In genomic region chr12:35039571-35039936, GRCm38 (mm10) we compare ENCODE assay signal across 15 mouse cellular contexts. TPM values are rescaled to one million over a fixed set of nuclear protein-coding genes. Genes with fewer than 3 reads are reported as not detected.
DNase-seq lines count a peak whose midpoint lies in the region; ATAC-seq and TF ChIP-seq lines count a peak whose summit lies in the region.
"Had no signal": no experiment of that assay in that cellular context is flagged by ENCODE, and none has a peak within 500 bp of the region (broad histone marks: within the 10 kb centered on the region; RNA-seq: fewer than 3 reads in every experiment).

No protein-coding gene starts in this region.

- no peak for DNase-seq in heart, adult 18-20 months
- DNase-seq in lung, postnatal 10 days, result no peak
- no peak for DNase-seq in thymus, postnatal 0 days (ENCODE audit: low spot score)
- DNase-seq: cerebellum, postnatal 14 days; gastrocnemius, postnatal 10 days had no signal

- 71% methylated on average over 5 of the region's 5 CpGs for WGBS in heart, embryonic 16.5 days
- WGBS in lung, embryonic 15.5 days, result 44% methylated on average over 5 of the region's 5 CpGs
- WGBS in intestine, postnatal 0 days, result 30% methylated on average over 5 of the region's 5 CpGs
- WGBS in stomach, embryonic 16.5 days, result 50% methylated on average over 5 of the region's 5 CpGs

- peak overlapping the region; percentile 55 for H3K4me2 ChIP-seq in heart, embryonic 16.5 days (ENCODE audit: low read depth, low read length)
- peak overlapping the region; percentile 46; the same call in 1 of the 2 replicates for H3K4me2 ChIP-seq in lung, embryonic 15.5 days
- H3K4me2 ChIP-seq in intestine, postnatal 0 days (replicated peaks; ENCODE audit: low read depth), result peak overlapping the region; percentile 54
- H3K4me2 ChIP-seq in stomach, embryonic 16.5 days (ENCODE audit: low read depth, low read length), result no peak overlapping the region; the same call in 1 of the 2 replicates
- H3K4me2 ChIP-seq: midbrain, embryonic 12.5 days had no signal

- TF ChIP-seq CTCF in intestine, postnatal 0 days (IDR thresholded peaks at IDR 0.05; ENCODE audit: low read depth), result no peak

- H3K9ac ChIP-seq in heart, embryonic 16.5 days (ENCODE audit: low read length), result peak overlapping the region; percentile 56
- H3K9ac ChIP-seq in lung, embryonic 15.5 days, result no peak overlapping the region
- H3K9ac ChIP-seq in intestine, postnatal 0 days (ENCODE audit: low read depth, low read length), result no peak overlapping the region
- no peak overlapping the region for H3K9ac ChIP-seq in stomach, embryonic 16.5 days (ENCODE audit: low read length)
- H3K9ac ChIP-seq: embryonic facial prominence, embryonic 15.5 days; forebrain, embryonic 13.5 days; hindbrain, embryonic 15.5 days; midbrain, embryonic 12.5 days had no signal

- H3K36me3 ChIP-seq in heart, embryonic 16.5 days (ENCODE audit: control insufficient read depth, insufficient read depth), result no peaks in the 10 kb centered on the region
- no peaks in the 10 kb centered on the region for H3K36me3 ChIP-seq in lung, embryonic 15.5 days
- no peaks in the 10 kb centered on the region for H3K36me3 ChIP-seq in intestine, postnatal 0 days (ENCODE audit: control insufficient read depth, insufficient read depth)
- no peaks in the 10 kb centered on the region for H3K36me3 ChIP-seq in stomach, embryonic 16.5 days (ENCODE audit: control insufficient read depth, insufficient read depth, low read length)
- H3K36me3 ChIP-seq: embryonic facial prominence, embryonic 15.5 days; hindbrain, embryonic 15.5 days; liver, embryonic 13.5 days; midbrain, embryonic 12.5 days had no signal

- H3K27me3 ChIP-seq in heart, embryonic 16.5 days (ENCODE audit: control insufficient read depth, insufficient read depth, low read length), result no peaks in the 10 kb centered on the region
- H3K27me3 ChIP-seq in lung, embryonic 15.5 days, result no peaks in the 10 kb centered on the region
- no peaks in the 10 kb centered on the region for H3K27me3 ChIP-seq in intestine, postnatal 0 days (replicated peaks; ENCODE audit: control insufficient read depth, insufficient read depth, low read length)
- H3K27me3 ChIP-seq in stomach, embryonic 16.5 days (ENCODE audit: control insufficient read depth, insufficient read depth, low read length), result no peaks in the 10 kb centered on the region
- H3K27me3 ChIP-seq: embryonic facial prominence, embryonic 15.5 days; forebrain, embryonic 13.5 days; hindbrain, embryonic 15.5 days; liver, embryonic 13.5 days had no signal

- peak overlapping the region; percentile 45 for H3K4me3 ChIP-seq in heart, embryonic 16.5 days (ENCODE audit: low read length)
- no peak overlapping the region for H3K4me3 ChIP-seq in lung, embryonic 15.5 days
- H3K4me3 ChIP-seq in intestine, postnatal 0 days (ENCODE audit: low read depth, low read length), result no peak overlapping the region
- H3K4me3 ChIP-seq in stomach, embryonic 16.5 days (replicated peaks; ENCODE audit: low read length), result no peak overlapping the region
- H3K4me3 ChIP-seq: forebrain, embryonic 13.5 days; midbrain, embryonic 12.5 days had no signal

- H3K9me3 ChIP-seq in heart, embryonic 16.5 days (replicated peaks; ENCODE audit: control insufficient read depth, low read length), result no peaks in the 10 kb centered on the region
- no peaks in the 10 kb centered on the region for H3K9me3 ChIP-seq in lung, embryonic 15.5 days
- no peaks in the 10 kb centered on the region for H3K9me3 ChIP-seq in intestine, postnatal 0 days (ENCODE audit: control insufficient read depth)
- H3K9me3 ChIP-seq in stomach, embryonic 16.5 days (replicated peaks; ENCODE audit: control insufficient read depth, low read length), result no peaks in the 10 kb centered on the region
- H3K9me3 ChIP-seq: embryonic facial prominence, embryonic 15.5 days; forebrain, embryonic 13.5 days; hindbrain, embryonic 15.5 days; liver, embryonic 13.5 days; midbrain, embryonic 12.5 days had no signal

- no peak for ATAC-seq in heart, embryonic 16.5 days (replicated peaks; ENCODE audit: extremely low read depth, insufficient read depth, low FRiP score)
- no peak for ATAC-seq in lung, embryonic 15.5 days (ENCODE audit: borderline replicate concordance, extremely low read depth, low FRiP score, low TSS enrichment)
- peak; percentile 73 for ATAC-seq in intestine, postnatal 0 days
- no peak; the same call in 1 of the 2 replicates for ATAC-seq in stomach, embryonic 16.5 days (ENCODE audit: insufficient read depth, low FRiP score)
- ATAC-seq: forebrain, embryonic 13.5 days had no signal

- H3K4me1 ChIP-seq in heart, embryonic 16.5 days (ENCODE audit: control insufficient read depth, insufficient read depth, low read length), result peaks cover 9% of the 10 kb centered on the region
- 0 out of 2 replicates have a peak, but pooled peaks cover 9% of the 10 kb centered on the region for H3K4me1 ChIP-seq in lung, embryonic 15.5 days
- H3K4me1 ChIP-seq in intestine, postnatal 0 days (replicated peaks; ENCODE audit: control insufficient read depth, insufficient read depth, low read length), result peaks cover 5% of the 10 kb centered on the region; the same call in 1 of the 2 replicates
- H3K4me1 ChIP-seq in stomach, embryonic 16.5 days (ENCODE audit: control insufficient read depth, insufficient read depth, low read length), result 0 out of 2 replicates have a peak, but pooled peaks cover 7% of the 10 kb centered on the region
- H3K4me1 ChIP-seq: embryonic facial prominence, embryonic 15.5 days; forebrain, embryonic 13.5 days; hindbrain, embryonic 15.5 days; liver, embryonic 13.5 days; midbrain, embryonic 12.5 days had no signal

- H3K27ac ChIP-seq in heart, embryonic 16.5 days (ENCODE audit: low read length), result peak overlapping the region; percentile 82
- H3K27ac ChIP-seq in lung, embryonic 15.5 days, result no peak overlapping the region
- H3K27ac ChIP-seq in intestine, postnatal 0 days (ENCODE audit: low read depth, low read length), result no peak overlapping the region; the same call in 1 of the 2 replicates
- H3K27ac ChIP-seq in stomach, embryonic 16.5 days (ENCODE audit: low read length), result peak overlapping the region; percentile 42; the same call in 1 of the 2 replicates
- H3K27ac ChIP-seq: embryonic facial prominence, embryonic 15.5 days; forebrain, embryonic 13.5 days; hindbrain, embryonic 15.5 days; midbrain, embryonic 12.5 days had no signal

RNA-seq across cellular contexts. Expression of gene Snx13, which starts 7.4 kb away (rescaled TPM):
- 33.8 and 36.1 TPM in 2 replicates for polyA plus RNA-seq in heart, embryonic 16.5 days (2015; fragmentation: Nextera tagmentation; extraction: Ambion mirVana)
- 10 to 100 TPM; 58.8 to 69.4 TPM for total RNA-seq in heart, adult 18-20 months (2021)
- polyA plus RNA-seq in lung, embryonic 15.5 days (2015; fragmentation: Nextera tagmentation; extraction: Ambion mirVana), result 26.9 and 29.2 TPM in 2 replicates
- polyA plus RNA-seq in intestine, postnatal 0 days (2015; fragmentation: Nextera tagmentation; extraction: Ambion mirVana), result 21.6 and 26.1 TPM in 2 replicates
- 28.5 and 29.7 TPM in 2 replicates for polyA plus RNA-seq in stomach, embryonic 16.5 days (2015; fragmentation: Nextera tagmentation; extraction: Ambion mirVana)
- polyA plus RNA-seq in thymus, postnatal 0 days (2015; fragmentation: Nextera tagmentation; extraction: Ambion mirVana), result 20.8 and 22.7 TPM in 2 replicates

RNA-seq across cellular contexts. Expression of gene Prps1l1, which starts 55.0 kb away (rescaled TPM):
- 0.09 and 0.11 TPM in 2 replicates for polyA plus RNA-seq in heart, embryonic 16.5 days (2015; fragmentation: Nextera tagmentation; extraction: Ambion mirVana)
- total RNA-seq in heart, adult 18-20 months (2021), result not detected
- not detected in 2 replicates for polyA plus RNA-seq in lung, embryonic 15.5 days (2015; fragmentation: Nextera tagmentation; extraction: Ambion mirVana)
- not detected in 2 replicates for polyA plus RNA-seq in intestine, postnatal 0 days (2015; fragmentation: Nextera tagmentation; extraction: Ambion mirVana)
- polyA plus RNA-seq in stomach, embryonic 16.5 days (2015; fragmentation: Nextera tagmentation; extraction: Ambion mirVana), result not detected in 2 replicates
- not detected in 2 replicates for polyA plus RNA-seq in thymus, postnatal 0 days (2015; fragmentation: Nextera tagmentation; extraction: Ambion mirVana)
- total RNA-seq: adrenal gland, postnatal 10 days; gastrocnemius, postnatal 10 days had no signal
- polyA plus RNA-seq: embryonic facial prominence, embryonic 15.5 days; forebrain, embryonic 13.5 days; hindbrain, embryonic 15.5 days; midbrain, embryonic 12.5 days had no signal

Comparison
In these comparisons a context has a peak if more than half of its experiments do, and no peak if none do; other contexts are left out.
1. H3K27ac ChIP-seq: peak in heart, embryonic 16.5 days (single experiment) and stomach, embryonic 16.5 days (single experiment); none in lung, embryonic 15.5 days (single experiment) and intestine, postnatal 0 days (single experiment).